Mouse (Mus musculus) hindbrain, embryonic 16.5 days (tissue): ENCODE measurements around the gene Ppp2r5d. TPM values are rescaled to one million over a fixed set of nuclear protein-coding genes. Genes with fewer than 3 reads are reported as not detected.

ENCODE experiments used
- ATAC-seq: fragments of 200-750 bp; cut with Nextera tagmentation; 2 replicates; pipeline ENCODE4 v1.8.0; 2017; ENCODE audit warnings: moderate TSS enrichment, moderate library complexity
- H3K27ac ChIP-seq: fragments of 300-500 bp; sonication (generic); 2 replicates; pipeline ENCODE4 v1.5.1; 2014; ENCODE audit warnings: low read depth, mild to moderate bottlenecking, control low read depth, low read length, moderate library complexity
- H3K27me3 ChIP-seq: fragments of 300-500 bp; sonication (generic); replicated peaks from 2 replicates; pipeline ENCODE4 v1.6.1; 2014; ENCODE audit warnings: low read length; ENCODE audit not compliant: control insufficient read depth, insufficient read depth
- H3K36me3 ChIP-seq: fragments of 300-500 bp; sonication (generic); 2 replicates; pipeline ENCODE4 v1.6.1; 2014; ENCODE audit warnings: mild to moderate bottlenecking, low read length, moderate library complexity, mixed read lengths; ENCODE audit not compliant: control insufficient read depth, insufficient read depth
- H3K4me1 ChIP-seq: fragments of 300-500 bp; sonication (generic); 2 replicates; pipeline ENCODE4 v1.6.1; 2014; ENCODE audit warnings: low read depth, low read length; ENCODE audit not compliant: control insufficient read depth, insufficient read depth
- H3K4me2 ChIP-seq: fragments of 300-500 bp; sonication (generic); 2 replicates; pipeline ENCODE4 v1.6.1; 2014; ENCODE audit warnings: mild to moderate bottlenecking, low read length, control low read depth, moderate library complexity
- H3K4me3 ChIP-seq: fragments of 300-500 bp; sonication (generic); 2 replicates; pipeline ENCODE4 v1.5.1; 2014; ENCODE audit warnings: mild to moderate bottlenecking, low read length, control low read depth, moderate library complexity
- H3K9ac ChIP-seq: fragments of 300-500 bp; sonication (generic); 2 replicates; pipeline ENCODE4 v1.6.1; 2014; ENCODE audit warnings: low read depth, mild to moderate bottlenecking, control low read depth, low read length, moderate library complexity
- H3K9me3 ChIP-seq: fragments of 300-500 bp; sonication (generic); 2 replicates; pipeline ENCODE4 v1.6.1; 2014; ENCODE audit warnings: mild to moderate bottlenecking, low read length, moderate library complexity; ENCODE audit not compliant: control insufficient read depth
- WGBS: fragments of 180-500 bp; shearing (Covaris S2); extraction: QIAGEN DNeasy Blood & Tissue Kit; methylation state at CpG from one replicate; pipeline ENCODE4 v1.1.7; 2014; 5-methylcytosine and 5-hydroxymethylcytosine counted together
- polyA plus RNA-seq: library from polyadenylated mRNA; unstranded; fragments of >200 nt; fragmentation: Nextera tagmentation; extraction: Ambion mirVana; gene quantifications from 2 replicates; pipeline ENCODE4 v1.2.1, GENCODE M21; 2015

Gene Ppp2r5d
- polyA plus RNA-seq, 1 experiment from 2014 or later: 102 TPM

DNA sequence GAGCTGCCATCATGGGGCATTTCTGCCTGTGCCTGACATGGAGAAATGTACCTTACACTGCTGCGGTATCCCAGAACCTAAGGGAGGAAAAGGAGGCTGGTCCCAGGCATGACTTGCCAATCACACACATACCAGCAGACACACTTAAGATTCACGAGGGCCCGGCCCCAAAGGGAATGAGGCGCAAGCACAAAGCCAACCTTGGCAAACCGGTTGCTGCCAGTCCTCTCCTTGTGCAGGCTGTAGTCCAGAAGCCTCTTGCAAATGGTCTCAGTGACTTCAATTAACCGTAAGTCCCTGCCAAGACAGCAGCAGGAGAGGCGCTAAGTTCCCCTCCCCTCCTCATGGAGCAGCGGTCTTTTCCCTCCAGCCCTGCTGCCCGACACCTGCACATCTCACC lies 38.1 kb upstream of the Ppp2r5d start:
- no peaks in the 10 kb centered on the region for H3K9me3 ChIP-seq
- H3K4me2 ChIP-seq: no peak overlapping the region
- H3K36me3 ChIP-seq: peaks cover 9% of the 10 kb centered on the region
- H3K4me1 ChIP-seq: no peaks in the 10 kb centered on the region
- H3K9ac ChIP-seq: no peak overlapping the region
- no peak overlapping the region for H3K27ac ChIP-seq
- WGBS: 87% methylated on average over 9 of the region's 9 CpGs
- ATAC-seq: no peak
- H3K27me3 ChIP-seq: no peaks in the 10 kb centered on the region
- no peak overlapping the region for H3K4me3 ChIP-seq

GRCm38 (mm10) chr17:46741305-46741704 lies 36.4 kb upstream of the Ppp2r5d start:
- H3K27ac ChIP-seq: no peak overlapping the region
- WGBS: 97% methylated on average over 6 of the region's 6 CpGs
- H3K36me3 ChIP-seq: peaks cover 12% of the 10 kb centered on the region
- no peak overlapping the region for H3K4me2 ChIP-seq
- H3K9ac ChIP-seq: no peak overlapping the region
- no peaks in the 10 kb centered on the region for H3K27me3 ChIP-seq
- no peaks in the 10 kb centered on the region for H3K4me1 ChIP-seq
- H3K9me3 ChIP-seq: no peaks in the 10 kb centered on the region
- H3K4me3 ChIP-seq: no peak overlapping the region
- ATAC-seq: no peak

- WGBS: 53% methylated on average over 9 of the region's 10 CpGs
- H3K4me3 ChIP-seq: no peak overlapping the region
- H3K9ac ChIP-seq: no peak overlapping the region
- no peak for ATAC-seq
- H3K9me3 ChIP-seq: no peaks in the 10 kb centered on the region
- H3K4me1 ChIP-seq: no peaks in the 10 kb centered on the region
- H3K4me2 ChIP-seq: no peak overlapping the region
- H3K27me3 ChIP-seq: no peaks in the 10 kb centered on the region
- H3K36me3 ChIP-seq: peaks cover 10% of the 10 kb centered on the region; the same call in 1 of the 2 replicates
- H3K27ac ChIP-seq: no peak overlapping the region
Measured at GRCm38 (mm10) chr17:46736160-46736559, 31.2 kb upstream of the Ppp2r5d start.

DNA sequence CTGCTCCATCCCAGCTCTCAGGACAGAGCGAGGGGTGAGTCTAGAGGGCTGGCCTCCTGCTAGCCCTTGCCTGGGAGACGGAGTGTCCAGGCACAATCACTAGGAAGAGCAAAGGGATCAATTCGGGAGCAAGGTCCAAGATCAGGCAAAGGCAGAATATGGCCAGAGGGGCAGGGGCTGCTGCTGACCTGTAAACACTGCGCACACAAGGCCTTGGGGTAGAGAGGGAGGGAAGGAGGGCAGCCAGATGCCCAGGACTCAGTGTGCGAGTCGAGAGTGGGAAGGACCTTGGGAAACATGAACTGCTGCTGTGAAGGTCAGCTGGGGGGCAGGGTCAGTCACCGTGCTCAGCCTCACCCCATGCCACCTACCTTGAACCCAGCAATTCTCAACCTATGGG lies 30.4 kb upstream of the Ppp2r5d start:
- Histone ChIP-seq H3K27ac (no peak overlapping the region), H3K4me3 (no peak overlapping the region), H3K9ac (no peak overlapping the region), H3K27me3 (no peaks in the 10 kb centered on the region), H3K9me3 (no peaks in the 10 kb centered on the region), H3K4me1 (no peaks in the 10 kb centered on the region), H3K36me3 (peaks cover 10% of the 10 kb centered on the region; the same call in 1 of the 2 replicates), H3K4me2 (no peak overlapping the region)
- ATAC-seq: no peak
- WGBS: 88% methylated on average over 7 of the region's 7 CpGs

DNA sequence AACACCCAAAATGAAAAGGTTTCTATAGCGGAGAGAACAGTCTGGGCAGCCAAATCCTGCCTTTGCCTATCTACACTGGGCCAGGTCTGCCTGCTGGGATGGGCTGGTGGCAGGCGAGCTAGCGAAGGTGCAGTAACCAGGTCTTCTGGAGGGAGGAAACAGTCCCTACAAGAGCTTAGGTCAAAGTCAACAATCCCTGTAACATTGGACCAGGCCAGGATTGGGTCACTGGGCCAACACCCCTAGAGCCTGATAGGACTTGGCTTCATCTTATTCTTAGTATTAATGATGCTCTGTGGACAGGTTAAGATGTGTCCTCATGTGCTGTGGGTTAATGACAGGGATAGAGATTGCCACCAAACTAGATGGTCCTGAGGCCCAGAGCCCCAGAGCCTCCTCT lies 29.1 kb upstream of the Ppp2r5d start:
- Histone ChIP-seq H3K4me1 (no peaks in the 10 kb centered on the region), H3K27ac (no peak overlapping the region), H3K9ac (no peak overlapping the region), H3K4me2 (no peak overlapping the region), H3K27me3 (no peaks in the 10 kb centered on the region), H3K4me3 (no peak overlapping the region), H3K9me3 (no peaks in the 10 kb centered on the region), H3K36me3 (peaks cover 10% of the 10 kb centered on the region; the same call in 1 of the 2 replicates)
- ATAC-seq: no peak
- 97% methylated on average over 3 of the region's 3 CpGs for WGBS

DNA sequence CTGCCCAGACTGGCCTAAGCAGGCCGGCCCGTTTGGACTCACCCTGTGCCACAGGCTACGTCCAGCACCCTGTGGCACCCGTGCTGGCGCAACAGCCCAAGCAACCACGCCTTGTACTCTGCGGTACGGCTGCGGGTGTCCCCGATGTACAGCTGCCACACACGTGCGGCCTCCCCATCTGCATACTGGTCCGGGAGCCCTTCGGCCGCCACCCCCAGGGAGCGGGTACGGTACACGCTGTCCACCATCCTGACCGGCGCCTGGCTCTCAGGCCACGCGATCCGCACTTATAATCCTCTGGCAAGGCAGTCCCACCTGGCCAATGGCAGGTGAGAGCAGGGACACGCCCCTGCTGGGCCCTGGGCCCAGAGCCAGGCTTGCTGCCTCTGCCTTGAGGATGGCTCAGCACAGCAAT lies 24.0 kb upstream of the Ppp2r5d start, which contains the start of gene Gnmt:
Gnmt (minus strand) TSS at position 265 of the 415 bp plus-strand sequence.
- WGBS: 26% methylated on average over 24 of the region's 24 CpGs
- Histone ChIP-seq H3K4me3 (no peak within 1 kb of the TSS), H3K9me3 (no peaks in the 10 kb centered on the region), H3K4me2 (peak within 1 kb of the TSS; percentile 25; the same call in 1 of the 2 replicates), H3K9ac (no peak within 1 kb of the TSS), H3K4me1 (no peaks in the 10 kb centered on the region), H3K27ac (no peak within 1 kb of the TSS), H3K36me3 (peaks cover 7% of the 10 kb centered on the region; the same call in 1 of the 2 replicates), H3K27me3 (no peaks in the 10 kb centered on the region)
- peak; percentile 25; the same call in 1 of the 2 replicates for ATAC-seq

- WGBS: 55% methylated on average over 11 of the region's 11 CpGs
- H3K9ac ChIP-seq: no peak overlapping the region
- H3K4me1 ChIP-seq: no peaks in the 10 kb centered on the region
- no peak for ATAC-seq
- no peak overlapping the region for H3K4me3 ChIP-seq
- no peak overlapping the region for H3K4me2 ChIP-seq
- H3K9me3 ChIP-seq: no peaks in the 10 kb centered on the region
- H3K27ac ChIP-seq: no peak overlapping the region
- H3K36me3 ChIP-seq: peaks cover 7% of the 10 kb centered on the region; the same call in 1 of the 2 replicates
- H3K27me3 ChIP-seq: no peaks in the 10 kb centered on the region
Measured at GRCm38 (mm10) chr17:46728496-46728895, 23.6 kb upstream of the Ppp2r5d start.

DNA sequence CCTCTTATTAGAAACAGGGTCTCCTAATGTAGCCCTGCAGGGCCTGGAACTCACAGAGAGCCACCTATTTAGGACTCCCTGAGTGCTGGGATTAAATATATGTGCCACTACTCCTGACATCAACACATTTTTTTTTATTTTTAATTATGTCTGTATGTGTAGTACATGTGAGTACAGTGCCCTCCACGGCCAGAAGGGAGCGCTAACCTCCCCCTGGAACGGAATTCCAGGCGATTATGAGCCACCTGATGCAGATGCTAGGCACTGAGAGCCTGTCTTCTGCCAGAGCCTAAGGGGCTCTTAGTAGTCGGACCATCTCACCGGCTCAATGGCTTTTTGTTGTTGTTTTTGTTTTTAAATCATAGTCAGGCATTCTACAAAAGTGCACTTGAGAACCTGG lies 23.1 kb upstream of the Ppp2r5d start:
- Histone ChIP-seq H3K9me3 (no peaks in the 10 kb centered on the region), H3K27me3 (no peaks in the 10 kb centered on the region), H3K4me2 (no peak overlapping the region), H3K4me3 (no peak overlapping the region), H3K27ac (no peak overlapping the region), H3K36me3 (peaks cover 7% of the 10 kb centered on the region; the same call in 1 of the 2 replicates), H3K4me1 (no peaks in the 10 kb centered on the region), H3K9ac (no peak overlapping the region)
- ATAC-seq: no peak
- WGBS: 47% methylated on average over 6 of the region's 6 CpGs

DNA sequence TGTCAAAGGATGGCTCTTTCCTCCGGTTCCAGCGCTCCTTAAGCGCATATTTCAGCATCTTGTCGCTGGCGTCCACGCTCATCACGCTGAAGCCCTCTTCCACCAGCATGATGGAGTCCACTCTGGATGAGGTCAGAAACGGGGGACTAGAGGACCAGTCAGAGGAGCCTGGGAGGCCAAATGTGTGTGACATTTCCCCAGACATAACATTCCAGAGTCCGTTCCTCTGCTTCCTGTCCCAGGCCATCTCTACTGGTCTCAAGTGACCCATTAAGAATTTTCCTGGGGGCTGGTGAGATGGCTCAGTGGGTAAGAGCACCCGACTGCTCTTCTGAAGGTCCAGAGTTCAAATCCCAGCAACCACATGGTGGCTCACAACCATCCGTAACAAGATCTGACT lies 22.4 kb upstream of the Ppp2r5d start:
- peaks cover 9% of the 10 kb centered on the region for H3K36me3 ChIP-seq
- H3K27me3 ChIP-seq: no peaks in the 10 kb centered on the region
- H3K4me1 ChIP-seq: no peaks in the 10 kb centered on the region
- no peak for ATAC-seq
- no peak overlapping the region for H3K4me3 ChIP-seq
- no peak overlapping the region for H3K4me2 ChIP-seq
- H3K9me3 ChIP-seq: no peaks in the 10 kb centered on the region
- WGBS: 91% methylated on average over 11 of the region's 11 CpGs
- no peak overlapping the region for H3K9ac ChIP-seq
- no peak overlapping the region for H3K27ac ChIP-seq
